In genomic region chr8:79447260-79447853, GRCm38 (mm10) we compare ENCODE assay signal across 23 mouse cellular contexts. TPM values are rescaled to one million over a fixed set of nuclear protein-coding genes. Genes with fewer than 3 reads are reported as not detected.
A peak's percentile ranks its signal among the peaks of the same experiment; 100 is the strongest.
DNase-seq lines count a peak whose midpoint lies in the region; ATAC-seq and TF ChIP-seq lines count a peak whose summit lies in the region.
"Had no signal": no experiment of that assay in that cellular context is flagged by ENCODE, and none has a peak within 500 bp of the region (broad histone marks: within the 10 kb centered on the region; RNA-seq: fewer than 3 reads in every experiment).

No protein-coding gene starts in this region.

- H3K79me2 ChIP-seq in heart, adult 2 months (replicated peaks; ENCODE audit: control insufficient read depth, insufficient read depth, low read length) = no peaks in the 10 kb centered on the region

- H3K27me3 ChIP-seq in heart, adult 2 months (ENCODE audit: control insufficient read depth, insufficient read depth, low read length) = no peaks in the 10 kb centered on the region
- H3K27me3 ChIP-seq: forebrain, embryonic 15.5 days; midbrain, embryonic 13.5 days had no signal

- intact Hi-C loops in heart, adult 2 months (cut with DNase I) = no loop called here

- no peaks in the 10 kb centered on the region; the same call in 1 of the 2 replicates for H3K4me1 ChIP-seq in heart, adult 2 months (ENCODE audit: control insufficient read depth, insufficient read depth, low read length)
- H3K4me1 ChIP-seq: forebrain, embryonic 15.5 days; midbrain, embryonic 13.5 days had no signal

- peak; percentile 70 for ATAC-seq in granulocyte monocyte progenitor cell, adult 5-6 weeks (replicated peaks; ENCODE audit: poor library complexity, severe bottlenecking)
- peak; percentile 70 for ATAC-seq in monocyte, adult 5-6 weeks (replicated peaks; ENCODE audit: insufficient number of reproducible peaks, low FRiP score, low TSS enrichment, poor library complexity, severe bottlenecking)
- ATAC-seq: forebrain, embryonic 15.5 days; intestine, postnatal 0 days; midbrain, embryonic 13.5 days had no signal

- DNase-seq in heart, adult 11 months = peak; percentile 72
- DNase-seq in heart, adult 2 months = no peak
- peak; percentile 54 for DNase-seq in lung, postnatal 36 days
- DNase-seq in lung, postnatal 4 days = no peak
- no peak for DNase-seq in layer of hippocampus, adult 8-10 months (ENCODE audit: low spot score in 2 of 2)
- DNase-seq in cerebellum, postnatal 10 days = no peak
- DNase-seq: adrenal gland, postnatal 25 days; cerebellum, adult 2 months; cerebellum, postnatal 25 days; heart, postnatal 36 days; kidney, adult 9 months; kidney, postnatal 14 days; lung, embryonic 14.5 days; thymus, adult 18-20 months; thymus, postnatal 25 days had no signal

- no peaks in the 10 kb centered on the region for H3K36me3 ChIP-seq in heart, adult 2 months (ENCODE audit: control insufficient read depth, insufficient read depth, low read length)
- H3K36me3 ChIP-seq: forebrain, embryonic 15.5 days; midbrain, embryonic 13.5 days had no signal

- no peak overlapping the region for H3K9ac ChIP-seq in heart, adult 2 months (ENCODE audit: low read depth, low read length)
- H3K9ac ChIP-seq: forebrain, embryonic 15.5 days; hindbrain, embryonic 14.5 days; liver, embryonic 14.5 days; lung, embryonic 14.5 days; midbrain, embryonic 13.5 days had no signal

- no peak for TF ChIP-seq POLR2A in heart, adult 2 months (IDR thresholded peaks at IDR 0.05; ENCODE audit: insufficient read depth, low read depth, low read length)

- TF ChIP-seq EP300 in heart, adult 2 months (IDR thresholded peaks at IDR 0.05; ENCODE audit: insufficient read depth, low read depth, low read length) = no peak

- H3K27ac ChIP-seq in heart, adult 2 months = no peak overlapping the region
- H3K27ac ChIP-seq: forebrain, embryonic 15.5 days; hindbrain, embryonic 14.5 days; liver, embryonic 14.5 days; midbrain, embryonic 13.5 days had no signal

- 64% methylated on average over 10 of the region's 10 CpGs for WGBS in heart, adult 2 months

- H3K4me3 ChIP-seq in heart, adult 2 months = no peak overlapping the region
- H3K4me3 ChIP-seq: forebrain, embryonic 15.5 days; megakaryocyte, embryonic 14.5 days; midbrain, embryonic 13.5 days had no signal

- TF ChIP-seq CTCF in heart, adult 2 months (IDR thresholded peaks at IDR 0.05) = no peak

RNA-seq across cellular contexts. Expression of gene Smad1, which starts 48.0 kb away (rescaled TPM):
- total RNA-seq in heart, adult 2 months (2021) = 10 to 100 TPM; 12.7 to 14.0 TPM
- 18.0 and 18.7 TPM in 2 replicates for polyA plus RNA-seq in heart, adult 2 months (2012; rRNA removed)
- 13.7 and 18.2 TPM in 2 replicates for total RNA-seq in granulocyte monocyte progenitor cell, adult 5-6 weeks (2014; fragmentation: Nextera tagmentation)
- 16.4 and 17.3 TPM in 2 replicates for total RNA-seq in granulocyte monocyte progenitor cell, adult 5-6 weeks (2017)
- 20.4 to 33.2 TPM (median 21.8 TPM) in 3 replicates for total RNA-seq in monocyte, adult 5-6 weeks (2017)
- 10 to 100 TPM; 22.4 to 30.8 (median 24.9) TPM for total RNA-seq in layer of hippocampus, adult 8-10 months (2022)

Comparison
In these comparisons a context has a peak if more than half of its experiments do, and no peak if none do; other contexts are left out.
1. DNase-seq: peak in heart, adult 11 months (single experiment) and lung, postnatal 36 days (single experiment); none in heart, adult 2 months (0 of 2), lung, postnatal 4 days (0 of 2), layer of hippocampus, adult 8-10 months (0 of 2) and cerebellum, postnatal 10 days (0 of 2).